Mouse (Mus musculus) B cell, adult (primary cell): ENCODE data around the gene Tlk2. TPM values are rescaled to one million over a fixed set of nuclear protein-coding genes. Genes with fewer than 3 reads are reported as not detected.

ENCODE experiments used
- total RNA-seq: library from RNA; stranded (reverse); gene quantifications from 4 replicates; pipeline ENCODE4 v1.2.4, GENCODE M21; 2023; ENCODE audit not compliant: inconsistent age

The Tlk2 gene
- total RNA-seq: 61.0 to 80.6 TPM (median 75.1 TPM) in 4 replicates

DNA sequence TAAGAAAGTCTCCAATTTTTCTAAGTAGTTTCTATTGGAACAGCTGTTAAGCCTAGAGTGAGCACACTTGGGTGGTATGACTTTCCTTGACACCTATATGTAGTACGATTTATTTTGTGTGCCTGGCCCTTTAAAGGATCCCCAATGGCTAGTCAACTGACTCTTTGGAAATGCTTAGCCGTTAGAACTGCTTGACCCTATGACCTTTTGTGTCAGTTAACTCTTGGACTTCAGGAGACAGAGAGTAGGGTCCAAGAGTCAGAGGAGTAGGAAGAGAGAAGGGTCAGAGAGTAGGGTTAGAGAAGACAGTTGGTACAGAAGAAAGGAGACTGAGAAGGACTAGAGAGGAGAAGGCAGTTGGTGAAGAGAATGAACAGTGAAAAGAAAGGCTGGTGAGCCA is at the start of gene Tlk2:
Tlk2 (plus strand) TSS at position 292 of the 400 bp plus-strand sequence.

DNA sequence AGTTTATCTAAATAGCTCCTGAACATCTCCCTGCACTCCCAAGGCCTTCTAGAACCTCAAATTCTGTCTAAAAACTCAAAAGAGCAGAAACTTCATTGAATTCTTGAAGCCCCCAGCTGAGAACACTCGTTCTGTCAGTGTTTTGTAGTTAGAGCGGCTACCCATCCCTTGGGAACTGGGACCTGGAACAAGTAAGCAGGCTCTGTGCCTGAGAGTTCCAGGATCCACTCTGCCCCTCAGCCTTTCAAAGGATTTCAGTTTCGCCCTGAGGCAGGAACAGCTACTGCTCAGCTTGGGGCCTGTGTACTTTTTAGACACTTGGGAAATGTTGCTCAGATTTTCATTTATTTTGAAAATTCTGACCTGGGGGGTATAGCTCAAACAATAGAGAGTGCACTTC is 32.0 kb upstream of the Tlk2 start, which contains the start of gene Gm10842:
Gm10842 (plus strand) TSS at position 301 of the 400 bp plus-strand sequence.

DNA sequence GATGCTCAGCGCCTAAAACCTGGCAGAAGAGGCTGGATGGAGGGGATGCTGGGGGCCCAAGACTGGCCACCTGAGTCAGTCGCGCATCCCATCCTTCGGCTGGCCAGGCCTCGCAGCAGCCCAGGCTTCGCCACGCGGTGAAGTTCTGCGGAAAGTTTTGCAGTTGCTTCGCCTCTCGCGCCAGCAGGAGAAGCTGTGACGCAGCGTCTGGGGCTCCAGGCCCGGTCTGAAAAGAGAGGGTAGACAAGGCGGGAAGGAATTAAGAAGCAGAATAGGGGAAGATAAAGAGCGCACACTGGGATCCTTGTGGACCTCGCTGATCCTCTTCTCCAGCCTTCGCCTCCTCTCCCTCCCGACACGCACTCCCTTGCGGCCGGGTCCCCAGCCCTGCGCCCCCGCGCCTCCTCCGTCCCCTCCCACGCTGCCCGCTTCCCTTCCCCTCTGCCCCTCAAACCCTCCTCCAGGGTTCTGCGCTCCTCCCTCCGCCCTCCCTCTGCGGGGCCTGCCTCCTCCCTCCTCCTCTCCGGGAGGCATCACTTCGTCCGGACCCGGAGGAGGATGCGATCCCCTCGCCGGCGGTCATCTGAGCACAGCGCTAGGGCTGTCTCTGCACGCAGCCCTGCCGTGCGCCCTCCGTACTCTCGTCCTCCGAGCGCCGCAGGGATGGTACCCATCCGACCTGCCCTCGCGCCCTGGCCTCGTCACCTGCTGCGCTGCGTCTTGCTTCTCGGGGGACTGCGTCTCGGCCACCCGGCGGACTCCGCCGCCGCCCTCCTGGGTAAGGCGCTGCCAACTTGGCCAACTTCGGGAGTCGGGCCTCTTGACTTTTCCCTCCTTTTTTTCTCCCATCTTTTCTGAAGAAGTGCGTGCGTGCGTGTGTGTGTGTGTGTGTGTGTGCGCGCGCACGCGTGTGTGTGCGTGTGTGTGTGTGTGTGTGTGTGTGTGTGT is 113.8 kb downstream of the Tlk2 start, which contains the start of gene Mrc2:
Mrc2 (plus strand) TSS at position 520 of the 948 bp plus-strand sequence.

Other genes starting within 250 kb of the Tlk2 start
- not detected in 4 replicates for gene Efcab3, start 115.2 kb upstream of the Tlk2 start, total RNA-seq
- gene Mettl2, start 52.4 kb upstream of the Tlk2 start, total RNA-seq: 28.9 to 32.9 TPM (median 30.5 TPM) in 4 replicates
- not detected in 4 replicates for gene Gm10842, start 31.9 kb upstream of the Tlk2 start, total RNA-seq
- not detected in 4 replicates for gene Mrc2, start 113.8 kb downstream of the Tlk2 start, total RNA-seq